Mouse (Mus musculus) stomach, embryonic 14.5 days (tissue): ENCODE results near the gene Arl15. TPM values are rescaled to one million over a fixed set of nuclear protein-coding genes. Genes with fewer than 3 reads are reported as not detected.

Experiments
- ATAC-seq: fragments of 200-750 bp; cut with Nextera tagmentation; 2 replicates; pipeline ENCODE4 v1.8.0; 2017; ENCODE audit warnings: low read depth, moderate TSS enrichment; ENCODE audit not compliant: insufficient number of reproducible peaks, insufficient read depth, low FRiP score
- H3K27ac ChIP-seq: fragments of 300-500 bp; sonication (generic); 2 replicates; pipeline ENCODE4 v1.5.1; 2014; ENCODE audit warnings: mild to moderate bottlenecking, low read length, moderate library complexity, mixed read lengths
- H3K27me3 ChIP-seq: fragments of 300-500 bp; sonication (generic); 2 replicates; pipeline ENCODE4 v1.6.1; 2014; ENCODE audit warnings: low read length, control low read depth, mixed read lengths; ENCODE audit not compliant: control insufficient read depth, insufficient read depth
- H3K36me3 ChIP-seq: fragments of 300-500 bp; sonication (generic); 2 replicates; pipeline ENCODE4 v1.6.1; 2014; ENCODE audit warnings: mild to moderate bottlenecking, control low read depth, low read length, moderate library complexity, mixed read lengths; ENCODE audit not compliant: control insufficient read depth, insufficient read depth
- H3K4me1 ChIP-seq: fragments of 300-500 bp; sonication (generic); 2 replicates; pipeline ENCODE4 v1.6.1; 2014; ENCODE audit warnings: low read length, control low read depth, mixed read lengths; ENCODE audit not compliant: control insufficient read depth, insufficient read depth
- H3K4me2 ChIP-seq: fragments of 300-500 bp; sonication (generic); replicated peaks from 2 replicates; pipeline ENCODE4 v1.6.1; 2014; ENCODE audit warnings: low read depth, low read length, control low read depth
- H3K4me3 ChIP-seq: fragments of 300-500 bp; sonication (generic); 2 replicates; pipeline ENCODE4 v1.5.1; 2014; ENCODE audit warnings: low read depth, low read length, control low read depth
- H3K9ac ChIP-seq: fragments of 300-500 bp; sonication (generic); replicated peaks from 2 replicates; pipeline ENCODE4 v1.6.1; 2014; ENCODE audit warnings: low read depth, mild to moderate bottlenecking, control low read depth, low read length, moderate library complexity, mixed read lengths
- H3K9me3 ChIP-seq: fragments of 300-500 bp; sonication (generic); 2 replicates; pipeline ENCODE4 v1.6.1; 2016; ENCODE audit warnings: low read depth, low read length, control low read depth; ENCODE audit not compliant: control insufficient read depth
- WGBS: fragments of 180-500 bp; shearing (Covaris S2); extraction: QIAGEN DNeasy Blood & Tissue Kit; methylation state at CpG from one replicate; pipeline ENCODE4 v1.1.7; 2014; 5-methylcytosine and 5-hydroxymethylcytosine counted together
- polyA plus RNA-seq: library from polyadenylated mRNA; unstranded; fragments of >200 nt; fragmentation: Nextera tagmentation; extraction: Ambion mirVana; gene quantifications from 2 replicates; pipeline ENCODE4 v1.2.1, GENCODE M21; 2014

Arl15 gene
- polyA plus RNA-seq, 1 experiment from 2014 or later = 12.0 TPM

GRCm38 (mm10) chr13:114151698-114152069 lies 357.4 kb downstream of the Arl15 start:
- Histone ChIP-seq H3K4me1 (no peaks in the 10 kb centered on the region), H3K36me3 (no peaks in the 10 kb centered on the region), H3K27me3 (no peaks in the 10 kb centered on the region), H3K4me2 (no peak overlapping the region), H3K9ac (no peak overlapping the region), H3K27ac (no peak overlapping the region), H3K9me3 (no peaks in the 10 kb centered on the region), H3K4me3 (no peak overlapping the region)
- ATAC-seq = no peak
- 70% methylated on average over 10 of the region's 10 CpGs for WGBS

- Histone ChIP-seq H3K9ac (no peak overlapping the region), H3K4me3 (no peak overlapping the region), H3K27ac (no peak overlapping the region), H3K27me3 (no peaks in the 10 kb centered on the region), H3K4me1 (peaks cover 4% of the 10 kb centered on the region; the same call in 1 of the 2 replicates), H3K4me2 (no peak overlapping the region), H3K36me3 (no peaks in the 10 kb centered on the region), H3K9me3 (no peaks in the 10 kb centered on the region)
- no peak for ATAC-seq
- WGBS = 38% methylated on average over 12 of the region's 12 CpGs
Observed at GRCm38 (mm10) chr13:114156689-114157088, 362.4 kb downstream of the Arl15 start.

- H3K9ac ChIP-seq = no peak overlapping the region
- no peaks in the 10 kb centered on the region for H3K9me3 ChIP-seq
- no peaks in the 10 kb centered on the region for H3K36me3 ChIP-seq
- no peaks in the 10 kb centered on the region for H3K27me3 ChIP-seq
- no peak overlapping the region for H3K4me3 ChIP-seq
- no peak overlapping the region for H3K4me2 ChIP-seq
- peaks cover 4% of the 10 kb centered on the region; the same call in 1 of the 2 replicates for H3K4me1 ChIP-seq
- no peak overlapping the region for H3K27ac ChIP-seq
- no peak for ATAC-seq
- WGBS = 85% methylated on average over 9 of the region's 9 CpGs
Observed at GRCm38 (mm10) chr13:114158111-114158730, 363.9 kb downstream of the Arl15 start.

- no peaks in the 10 kb centered on the region for H3K9me3 ChIP-seq
- 0 out of 2 replicates have a peak overlapping the region, but pooled peaks have one; percentile 2 for H3K27ac ChIP-seq
- H3K4me1 ChIP-seq = peaks cover 4% of the 10 kb centered on the region; the same call in 1 of the 2 replicates
- WGBS = 37% methylated on average over 13 of the region's 13 CpGs
- no peak overlapping the region for H3K4me3 ChIP-seq
- no peak overlapping the region for H3K4me2 ChIP-seq
- no peak overlapping the region for H3K9ac ChIP-seq
- no peaks in the 10 kb centered on the region for H3K27me3 ChIP-seq
- ATAC-seq = no peak; the same call in 1 of the 2 replicates
- H3K36me3 ChIP-seq = no peaks in the 10 kb centered on the region
Observed at GRCm38 (mm10) chr13:114159634-114160391, 365.5 kb downstream of the Arl15 start.

GRCm38 (mm10) chr13:114162753-114163152 lies 368.4 kb downstream of the Arl15 start:
- no peaks in the 10 kb centered on the region for H3K36me3 ChIP-seq
- peaks cover 6% of the 10 kb centered on the region; the same call in 1 of the 2 replicates for H3K4me1 ChIP-seq
- H3K9me3 ChIP-seq = no peaks in the 10 kb centered on the region
- H3K4me3 ChIP-seq = no peak overlapping the region
- H3K27me3 ChIP-seq = no peaks in the 10 kb centered on the region
- H3K27ac ChIP-seq = no peak overlapping the region
- no peak overlapping the region for H3K9ac ChIP-seq
- 59% methylated on average over 4 of the region's 4 CpGs for WGBS
- H3K4me2 ChIP-seq = no peak overlapping the region
- no peak for ATAC-seq

GRCm38 (mm10) chr13:114165616-114166015 lies 371.3 kb downstream of the Arl15 start:
- no peak overlapping the region for H3K27ac ChIP-seq
- no peak overlapping the region for H3K4me3 ChIP-seq
- H3K36me3 ChIP-seq = no peaks in the 10 kb centered on the region
- no peaks in the 10 kb centered on the region for H3K9me3 ChIP-seq
- 48% methylated on average over 7 of the region's 7 CpGs for WGBS
- no peak overlapping the region for H3K4me2 ChIP-seq
- H3K4me1 ChIP-seq = 0 out of 2 replicates have a peak, but pooled peaks cover 2% of the 10 kb centered on the region
- no peak for ATAC-seq
- H3K27me3 ChIP-seq = no peaks in the 10 kb centered on the region
- no peak overlapping the region for H3K9ac ChIP-seq

- H3K4me1 ChIP-seq = 0 out of 2 replicates have a peak, but pooled peaks cover 2% of the 10 kb centered on the region
- H3K36me3 ChIP-seq = no peaks in the 10 kb centered on the region
- H3K4me3 ChIP-seq = no peak overlapping the region
- peak; percentile 37; the same call in 1 of the 2 replicates for ATAC-seq
- H3K27ac ChIP-seq = no peak overlapping the region
- no peaks in the 10 kb centered on the region for H3K27me3 ChIP-seq
- no peaks in the 10 kb centered on the region for H3K9me3 ChIP-seq
- no peak overlapping the region for H3K9ac ChIP-seq
- no peak overlapping the region for H3K4me2 ChIP-seq
- WGBS = 29% methylated on average over 12 of the region's 12 CpGs
Observed at GRCm38 (mm10) chr13:114166439-114167183, 372.3 kb downstream of the Arl15 start.

- 82% methylated on average over 5 of the region's 5 CpGs for WGBS
- Histone ChIP-seq H3K27me3 (no peaks in the 10 kb centered on the region), H3K36me3 (no peaks in the 10 kb centered on the region), H3K4me1 (0 out of 2 replicates have a peak, but pooled peaks cover 2% of the 10 kb centered on the region), H3K4me3 (no peak overlapping the region), H3K9me3 (no peaks in the 10 kb centered on the region), H3K4me2 (no peak overlapping the region), H3K9ac (no peak overlapping the region), H3K27ac (no peak overlapping the region)
- no peak for ATAC-seq
Observed at GRCm38 (mm10) chr13:114170061-114170460, 375.8 kb downstream of the Arl15 start.
